Mouse (Mus musculus) CH12.LX (cell line): ENCODE results near the gene Als2cr12. TPM values are rescaled to one million over a fixed set of nuclear protein-coding genes. Genes with fewer than 3 reads are reported as not detected.

ENCODE experiments used
- DNase-seq: peaks from one replicate; pipeline ENCODE4 v3.0.0-alpha.2; 2013; ENCODE audit errors: extremely low read depth
- H3K27ac ChIP-seq: 2 replicates; pipeline ENCODE4 v1.5.1; 2012; ENCODE audit warnings: low read depth, mild to moderate bottlenecking, control low read depth, moderate library complexity; ENCODE audit not compliant: insufficient read depth
- H3K27me3 ChIP-seq: replicated peaks from 2 replicates; pipeline ENCODE3; 2012; ENCODE audit warnings: inconsistent platforms
- H3K36me3 ChIP-seq, 2 experiments: replicated peaks in 1 of 2; 2 replicates each; pipeline versions ENCODE3 to v1.6.1; 2012; ENCODE audit warnings: inconsistent platforms in 1 of 2, low read length in 1 of 2, mild to moderate bottlenecking in 1 of 2, mixed read lengths in 1 of 2, moderate library complexity in 1 of 2; ENCODE audit not compliant: control insufficient read depth in 1 of 2, insufficient read depth in 1 of 2
- H3K4me1 ChIP-seq, 2 experiments: 2 replicates each; pipeline ENCODE4 v1.6.1; 2012; ENCODE audit warnings: inconsistent platforms in 1 of 2, moderate library complexity in 1 of 2; ENCODE audit not compliant: insufficient read depth in 2 of 2, control insufficient read depth in 1 of 2
- H3K4me2 ChIP-seq: 2 replicates; pipeline ENCODE4 v1.6.1; 2012; ENCODE audit warnings: low read depth, mild to moderate bottlenecking, control low read depth; ENCODE audit not compliant: poor library complexity, insufficient read depth, severe bottlenecking
- H3K4me3 ChIP-seq, 3 experiments: fragments of 150-350 bp in 1 of 3; sonication (generic) in 1 of 3; replicated peaks in 1 of 3; 2 replicates each; pipeline versions ENCODE3 to v1.5.1; 2011 to 2012; ENCODE audit warnings: low read depth in 2 of 3, low read length in 2 of 3, mild to moderate bottlenecking in 2 of 3, moderate library complexity in 2 of 3, control low read depth in 1 of 3, improper control_type of control experiment in 1 of 3, inconsistent platforms in 1 of 3, mixed read lengths in 1 of 3; ENCODE audit not compliant: poor library complexity in 1 of 3
- H3K79me2 ChIP-seq: replicated peaks from 2 replicates; pipeline ENCODE4 v1.6.1; 2012; ENCODE audit warnings: mild to moderate bottlenecking, moderate library complexity; ENCODE audit not compliant: control insufficient read depth, poor library complexity, insufficient read depth, severe bottlenecking; ENCODE audit errors: extremely low read depth
- H3K9ac ChIP-seq: 2 replicates; pipeline ENCODE4 v1.6.1; 2012; ENCODE audit warnings: low read depth, mild to moderate bottlenecking, control low read depth, moderate library complexity; ENCODE audit not compliant: insufficient read depth
- H3K9me3 ChIP-seq: replicated peaks from 2 replicates; pipeline ENCODE3; 2012; ENCODE audit warnings: low read length, inconsistent platforms, mixed read lengths
- BHLHE40 ChIP-seq: IDR thresholded peaks from 2 replicates; pipeline ENCODE4 v1.6.1; 2011; ENCODE audit warnings: mild to moderate bottlenecking, low read depth, low read length, improper control_type of control experiment
- CTCF ChIP-seq, 2 experiments: IDR thresholded peaks in 1 of 2; conservative IDR thresholded peaks in 1 of 2; 2 replicates each; pipeline ENCODE4 v1.5.1; 2011 to 2012; ENCODE audit warnings: low read depth in 2 of 2, low read length in 2 of 2, improper control_type of control experiment in 1 of 2, inconsistent platforms in 1 of 2, mild to moderate bottlenecking in 1 of 2, moderate library complexity in 1 of 2
- ELF1 ChIP-seq: IDR thresholded peaks from 2 replicates; pipeline ENCODE4 v1.6.1; 2014; ENCODE audit warnings: low read depth, mild to moderate bottlenecking, inconsistent platforms, low read length, improper control_type of control experiment
- HCFC1 ChIP-seq: IDR thresholded peaks from 2 replicates; pipeline ENCODE4 v1.6.1; 2012; ENCODE audit warnings: low read depth, mild to moderate bottlenecking, inconsistent platforms, low read length, improper control_type of control experiment
- IRF4 ChIP-seq: IDR thresholded peaks from 2 replicates; pipeline ENCODE4 v1.6.1; 2014; ENCODE audit warnings: low read depth, mild to moderate bottlenecking, inconsistent platforms, low read length, improper control_type of control experiment
- JUN ChIP-seq: IDR thresholded peaks from 2 replicates; pipeline ENCODE4 v1.6.1; 2011; ENCODE audit warnings: low read depth, mild to moderate bottlenecking, low read length, improper control_type of control experiment, moderate library complexity; ENCODE audit not compliant: insufficient read depth
- KAT2A ChIP-seq: IDR thresholded peaks from 2 replicates; pipeline ENCODE4 v1.6.1; 2012; ENCODE audit warnings: low read length, improper control_type of control experiment, inconsistent platforms; ENCODE audit not compliant: insufficient replicate concordance
- MEF2A ChIP-seq: IDR thresholded peaks from 2 replicates; pipeline ENCODE4 v1.6.1; 2014; ENCODE audit warnings: low read depth, mild to moderate bottlenecking, inconsistent platforms, low read length, improper control_type of control experiment, borderline replicate concordance
- MXI1 ChIP-seq: IDR thresholded peaks from 2 replicates; pipeline ENCODE4 v1.6.1; 2011; ENCODE audit warnings: mild to moderate bottlenecking, low read depth, low read length, improper control_type of control experiment
- MYC ChIP-seq: IDR thresholded peaks from 2 replicates; pipeline ENCODE4 v1.6.1; 2011; ENCODE audit warnings: low read depth, mild to moderate bottlenecking, improper control_type of control experiment, low read length
- POLR2AphosphoS2 ChIP-seq: IDR thresholded peaks from 2 replicates; pipeline ENCODE4 v1.6.1; 2011; ENCODE audit warnings: low read depth, low read length, improper control_type of control experiment
- TBP ChIP-seq: conservative IDR thresholded peaks from 2 replicates; pipeline ENCODE4 v1.6.1; 2011; ENCODE audit warnings: low read depth, low read length, improper control_type of control experiment
- USF2 ChIP-seq: conservative IDR thresholded peaks from 2 replicates; pipeline ENCODE4 v1.6.1; 2011; ENCODE audit warnings: low read depth, low read length, improper control_type of control experiment
- ZC3H11A ChIP-seq: IDR thresholded peaks from 2 replicates; pipeline ENCODE4 v1.6.1; 2012; ENCODE audit warnings: low read depth, mild to moderate bottlenecking, inconsistent platforms, low read length, improper control_type of control experiment
- ZMIZ1 ChIP-seq: IDR thresholded peaks from 2 replicates; pipeline ENCODE4 v1.6.1; 2012; ENCODE audit warnings: low read depth, mild to moderate bottlenecking, inconsistent platforms, low read length, improper control_type of control experiment
- dilution Hi-C: fragments of 300-500 bp; cut with MboI; formaldehyde crosslinking; loops from 2 replicates; pipeline ENCODE4 v1.14.3; 2020; ENCODE audit warnings: low sequenced_read_pairs; ENCODE audit not compliant: extremely low pct_unique_long_range_greater_than_20kb, extremely low pct_ligation_motif_present
- in situ Hi-C: fragments of 300-500 bp; cut with MboI; formaldehyde crosslinking; loops from 3 replicates; pipeline ENCODE4 v1.14.3; 2019; ENCODE audit warnings: low sequenced_read_pairs, low pct_ligation_motif_present, low pct_unique_long_range_greater_than_20kb, mixed read lengths
- polyA plus RNA-seq: library from polyadenylated mRNA; unstranded; fragments of >175 nt; gene quantifications from 2 replicates; pipeline ENCODE4 v1.2.1, GENCODE M21; 2012; ENCODE audit warnings: low read depth; ENCODE audit not compliant: insufficient read length
- total RNA-seq, 2 experiments: library from RNA; depleted of rRNA; stranded (reverse); fragments of 300-350 nt in 1 of 2; fragments of >200 nt in 1 of 2; gene quantifications; 2 replicates each; pipeline ENCODE4 v1.2.3; 2012 to 2014

Gene Als2cr12
- total and polyA plus RNA-seq, 3 experiments = 0.33 TPM; not detected in 2

GRCm38 (mm10) chr1:58621996-58622748, 73.6 kb downstream of the Als2cr12 start:
- no peak overlapping the region for H3K4me2 ChIP-seq
- no peak for TF ChIP-seq IRF4
- no peak for TF ChIP-seq ZC3H11A
- no peak for TF ChIP-seq ZMIZ1
- TF ChIP-seq JUN = no peak
- no peak for TF ChIP-seq MYC
- TF ChIP-seq BHLHE40 = no peak
- TF ChIP-seq, all 38 proteins: peak for 0

GRCm38 (mm10) chr1:58621251-58621650, 74.5 kb downstream of the Als2cr12 start:
- Histone ChIP-seq H3K9me3 (peaks cover 4% of the 10 kb centered on the region), H3K4me1 (peaks cover 0 to 8% of the 10 kb centered on the region in 2 experiments; a peak in 2 of 4 replicates), H3K4me3 (no peak overlapping the region), H3K79me2 (no peaks in the 10 kb centered on the region), H3K27me3 (peaks cover 13% of the 10 kb centered on the region), H3K36me3 (no peaks in the 10 kb centered on the region), H3K9ac (no peak overlapping the region), H3K27ac (no peak overlapping the region)
- no peak for DNase-seq
- dilution Hi-C loops = no loop called here
- TF ChIP-seq CTCF (conservative IDR thresholded peaks at IDR 0.05 in 1 of 2, IDR thresholded peaks at IDR 0.05 in 1 of 2; ENCODE audit: low read depth in 2 of 2, low read length in 2 of 2) (no peak), POLR2AphosphoS2 (no peak), IRF4 (no peak), MXI1 (no peak), MYC (no peak), USF2 (no peak)
- TF ChIP-seq, all 38 proteins: peak for 0
- in situ Hi-C loops = no loop called here
- H3K4me2 ChIP-seq = no peak overlapping the region

More at GRCm38 (mm10) chr1:58621996-58622748, 73.6 kb downstream of the Als2cr12 start:
- Histone ChIP-seq H3K4me1 (peaks cover 0 to 8% of the 10 kb centered on the region in 2 experiments; a peak in 2 of 4 replicates), H3K79me2 (no peaks in the 10 kb centered on the region), H3K9me3 (peaks cover 4% of the 10 kb centered on the region), H3K9ac (no peak overlapping the region), H3K27ac (no peak overlapping the region), H3K4me3 (no peak overlapping the region), H3K27me3 (peaks cover 16% of the 10 kb centered on the region), H3K36me3 (no peaks in the 10 kb centered on the region)
- in situ Hi-C loops (no loop called here), dilution Hi-C loops (no loop called here)
- no peak for DNase-seq

- Histone ChIP-seq H3K4me3 (no peak overlapping the region), H3K27ac (no peak overlapping the region), H3K9ac (no peak overlapping the region), H3K36me3 (no peaks in the 10 kb centered on the region), H3K4me2 (no peak overlapping the region), H3K4me1 (peaks cover 0 to 8% of the 10 kb centered on the region in 2 experiments; a peak in 2 of 4 replicates)
- in situ Hi-C loops = no loop called here
- DNase-seq = no peak
- TF ChIP-seq HCFC1 = no peak
- no peak for TF ChIP-seq ELF1
- no peak for TF ChIP-seq MEF2A
- no peak for TF ChIP-seq TBP
- no peak for TF ChIP-seq KAT2A
- TF ChIP-seq, all 38 proteins: peak for 0
- Histone ChIP-seq H3K79me2 (no peaks in the 10 kb centered on the region), H3K9me3 (peaks cover 4% of the 10 kb centered on the region), H3K27me3 (peaks cover 9% of the 10 kb centered on the region)
- dilution Hi-C loops = no loop called here
Measured at GRCm38 (mm10) chr1:58618766-58619165, 77.0 kb downstream of the Als2cr12 start.
